Mouse (Mus musculus): ENCODE data around the gene Shroom1.

Shroom1 gene

DNA sequence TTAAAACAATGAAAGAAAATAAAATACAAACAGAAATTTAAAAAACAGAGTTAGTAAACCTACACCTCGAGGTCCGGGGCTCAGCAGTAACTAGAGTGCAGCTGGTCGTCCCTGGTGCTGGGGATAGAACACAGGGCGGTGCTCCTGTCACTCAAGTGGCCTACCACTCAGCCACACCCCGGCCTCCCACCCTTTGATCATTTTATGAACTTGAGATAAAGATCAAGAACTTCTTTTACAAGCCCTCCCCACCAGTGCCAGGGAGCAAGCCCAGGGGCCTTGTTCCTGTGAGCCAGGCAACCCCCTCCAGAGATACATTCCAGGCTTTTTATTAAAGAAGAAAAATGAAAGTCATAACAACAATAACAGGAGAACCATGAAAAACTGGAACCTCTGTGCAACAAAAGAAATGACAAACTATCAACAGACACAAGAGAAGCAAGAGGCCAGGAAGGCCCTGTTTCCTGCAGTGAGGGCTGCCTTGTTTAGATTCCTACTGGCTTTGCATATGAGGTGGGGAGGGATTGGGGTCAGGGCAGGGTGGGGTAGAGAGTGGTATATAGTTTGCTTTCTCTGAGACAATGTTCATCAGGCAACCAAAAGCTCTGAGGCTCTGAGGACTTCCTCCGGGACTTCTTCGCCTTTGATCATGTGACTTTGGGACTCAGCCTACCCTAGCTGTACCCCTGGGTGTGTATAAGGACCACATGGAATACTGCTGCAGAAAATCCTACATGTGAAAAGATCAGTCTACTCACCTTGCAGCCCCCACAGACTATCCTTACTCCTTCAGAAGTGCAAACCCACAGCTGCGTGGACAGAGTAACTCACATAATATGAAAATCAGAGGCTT, 60.0 kb downstream of the Shroom1 start:
- no peak for DNase-seq
